19 mouse cellular contexts compared by ENCODE assay signal in the genomic region with DNA sequence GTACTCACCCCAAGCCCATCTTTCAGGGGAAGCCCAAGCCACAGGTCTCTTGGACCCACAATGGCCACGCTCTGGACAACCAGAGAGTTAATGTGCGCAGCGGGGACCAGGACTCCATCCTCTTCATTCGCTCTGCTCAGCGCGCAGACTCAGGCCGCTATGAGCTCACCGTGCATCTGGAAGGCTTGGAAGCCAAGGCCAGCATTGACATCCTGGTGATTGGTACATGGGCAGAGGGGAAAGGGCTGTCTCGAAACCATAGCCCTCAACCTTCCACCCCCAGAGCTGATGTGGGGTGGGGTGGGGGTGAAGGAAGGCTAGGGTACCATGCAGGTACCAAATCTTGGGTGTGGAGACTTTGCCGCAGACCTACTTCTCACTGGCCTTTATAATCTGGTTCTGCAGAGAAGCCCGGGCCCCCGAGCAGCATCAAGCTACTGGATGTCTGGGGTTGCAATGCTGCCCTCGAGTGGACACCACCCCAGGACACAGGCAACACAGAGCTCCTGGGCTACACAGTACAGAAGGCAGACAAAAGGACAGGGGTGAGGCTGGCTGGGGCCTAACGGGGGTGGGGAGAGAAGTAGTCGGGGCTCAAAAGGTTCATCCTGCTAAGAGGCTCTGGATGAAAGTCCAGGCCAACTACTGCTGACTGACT. TPM values are rescaled to one million over a fixed set of nuclear protein-coding genes. Genes with fewer than 3 reads are reported as not detected.
DNase-seq lines count a peak whose midpoint lies in the region; ATAC-seq and TF ChIP-seq lines count a peak whose summit lies in the region.
"Had no signal": no experiment of that assay in that cellular context is flagged by ENCODE, and none has a peak within 500 bp of the region (broad histone marks: within the 10 kb centered on the region; RNA-seq: fewer than 3 reads in every experiment).

No protein-coding gene starts in this region.

- H3K4me3 ChIP-seq in hindbrain, embryonic 10.5 days = no peak overlapping the region
- no peak overlapping the region for H3K4me3 ChIP-seq in hindbrain, embryonic 14.5 days (replicated peaks; ENCODE audit: low read length)
- H3K4me3 ChIP-seq in lung, postnatal 0 days (ENCODE audit: low read depth, low read length) = no peak overlapping the region
- H3K4me3 ChIP-seq in myocyte = peak overlapping the region; percentile 63
- H3K4me3 ChIP-seq: embryonic facial prominence, embryonic 10.5 days; forebrain, embryonic 12.5 days; hindbrain, embryonic 13.5 days; liver, embryonic 13.5 days; midbrain, embryonic 15.5 days had no signal

- WGBS in hindbrain, embryonic 10.5 days = 83% methylated on average over 15 of the region's 15 CpGs
- 80% methylated on average over 15 of the region's 15 CpGs for WGBS in hindbrain, embryonic 14.5 days
- WGBS in lung, postnatal 0 days = 79% methylated on average over 15 of the region's 15 CpGs

- peak; percentile 35; the same call in 1 of the 2 replicates for TF ChIP-seq CTCF in lung, postnatal 0 days (IDR thresholded peaks at IDR 0.05)

- peaks cover 44% of the 10 kb centered on the region for H3K4me1 ChIP-seq in hindbrain, embryonic 10.5 days (replicated peaks)
- H3K4me1 ChIP-seq in hindbrain, embryonic 14.5 days (replicated peaks; ENCODE audit: control insufficient read depth, insufficient read depth, low read length) = 0 out of 2 replicates have a peak, but pooled peaks cover 4% of the 10 kb centered on the region
- H3K4me1 ChIP-seq in lung, postnatal 0 days (ENCODE audit: insufficient read depth, low read depth, low read length) = peaks cover 20% of the 10 kb centered on the region

- peak overlapping the region; percentile 16; the same call in 1 of the 2 replicates for H3K27ac ChIP-seq in hindbrain, embryonic 10.5 days
- no peak overlapping the region for H3K27ac ChIP-seq in hindbrain, embryonic 14.5 days
- H3K27ac ChIP-seq in lung, postnatal 0 days (ENCODE audit: low read length) = peak overlapping the region; percentile 28; the same call in 1 of the 2 replicates
- H3K27ac ChIP-seq: forebrain, embryonic 12.5 days; hindbrain, embryonic 13.5 days; liver, embryonic 13.5 days; midbrain, embryonic 15.5 days had no signal

- peak; percentile 54 for TF ChIP-seq POLR2A in myocyte (IDR thresholded peaks at IDR 0.05; ENCODE audit: insufficient read length, low read depth)

- TF ChIP-seq EP300 in lung, postnatal 0 days (IDR thresholded peaks at IDR 0.05) = no peak

- no peak overlapping the region for H3K4me2 ChIP-seq in hindbrain, embryonic 14.5 days (replicated peaks)
- no peak overlapping the region for H3K4me2 ChIP-seq in lung, postnatal 0 days (replicated peaks; ENCODE audit: low read depth, low read length)
- H3K4me2 ChIP-seq in myocyte (ENCODE audit: low read depth) = peak overlapping the region; percentile 70
- H3K4me2 ChIP-seq: forebrain, embryonic 12.5 days; hindbrain, embryonic 13.5 days; liver, embryonic 13.5 days; midbrain, embryonic 15.5 days had no signal

- H3K9ac ChIP-seq in hindbrain, embryonic 14.5 days = no peak overlapping the region
- H3K9ac ChIP-seq in lung, postnatal 0 days (replicated peaks; ENCODE audit: low read depth) = no peak overlapping the region
- H3K9ac ChIP-seq: forebrain, embryonic 12.5 days; hindbrain, embryonic 13.5 days; liver, embryonic 13.5 days; midbrain, embryonic 15.5 days had no signal

- H3K9me3 ChIP-seq in hindbrain, embryonic 10.5 days = no peaks in the 10 kb centered on the region
- no peaks in the 10 kb centered on the region for H3K9me3 ChIP-seq in hindbrain, embryonic 14.5 days (ENCODE audit: control insufficient read depth, low read length)
- H3K9me3 ChIP-seq in lung, postnatal 0 days (ENCODE audit: low read length) = no peaks in the 10 kb centered on the region
- H3K9me3 ChIP-seq: embryonic facial prominence, embryonic 10.5 days; forebrain, embryonic 12.5 days; hindbrain, embryonic 13.5 days; liver, embryonic 13.5 days; midbrain, embryonic 15.5 days had no signal

- no peaks in the 10 kb centered on the region for H3K36me3 ChIP-seq in hindbrain, embryonic 10.5 days
- no peaks in the 10 kb centered on the region for H3K36me3 ChIP-seq in hindbrain, embryonic 14.5 days (replicated peaks; ENCODE audit: control insufficient read depth, insufficient read depth)
- H3K36me3 ChIP-seq in lung, postnatal 0 days (ENCODE audit: insufficient read depth, low read length) = no peaks in the 10 kb centered on the region
- H3K36me3 ChIP-seq in myocyte (ENCODE audit: control insufficient read depth, insufficient read depth) = peaks cover 9% of the 10 kb centered on the region
- H3K36me3 ChIP-seq: embryonic facial prominence, embryonic 10.5 days; forebrain, embryonic 12.5 days; hindbrain, embryonic 13.5 days; liver, embryonic 13.5 days; midbrain, embryonic 15.5 days had no signal

- no peaks in the 10 kb centered on the region for H3K79me2 ChIP-seq in myocyte (ENCODE audit: control insufficient read depth, insufficient read depth)

- no peak overlapping the region for H3ac ChIP-seq in myocyte (ENCODE audit: control insufficient read depth, insufficient read length)

- no peaks in the 10 kb centered on the region for H3K27me3 ChIP-seq in hindbrain, embryonic 10.5 days (ENCODE audit: insufficient read depth, poor library complexity, severe bottlenecking)
- no peaks in the 10 kb centered on the region for H3K27me3 ChIP-seq in hindbrain, embryonic 14.5 days (ENCODE audit: control insufficient read depth, insufficient read depth, low read length)
- no peaks in the 10 kb centered on the region for H3K27me3 ChIP-seq in lung, postnatal 0 days (replicated peaks; ENCODE audit: insufficient read depth, low read length)
- no peaks in the 10 kb centered on the region for H3K27me3 ChIP-seq in myocyte (ENCODE audit: control insufficient read depth, insufficient read depth, insufficient read length)
- H3K27me3 ChIP-seq: forebrain, embryonic 12.5 days; hindbrain, embryonic 13.5 days; midbrain, embryonic 15.5 days had no signal

- peak; percentile 35 for DNase-seq in cerebellum, adult 8-10 months
- DNase-seq in cerebellum, postnatal 4 days (ENCODE audit: low spot score in 2 of 2) = no peak
- DNase-seq in hindbrain, embryonic 10.5 days (ENCODE audit: low spot score) = no peak
- DNase-seq in hindbrain, embryonic 14.5 days (ENCODE audit: low spot score) = no peak
- no peak for DNase-seq in lung, postnatal 0 days (ENCODE audit: low spot score)
- DNase-seq in lung, postnatal 14 days = no peak
- no peak for DNase-seq in urinary bladder, postnatal 36 days (ENCODE audit: low spot score in 2 of 2)
- DNase-seq: cerebellum, postnatal 36 days; gastrocnemius, postnatal 14 days; layer of hippocampus, postnatal 36 days; liver, embryonic 13.5 days; retina, postnatal 1 day had no signal

- ATAC-seq in hindbrain, embryonic 14.5 days (ENCODE audit: low FRiP score) = no peak
- no peak for ATAC-seq in lung, postnatal 0 days
- ATAC-seq: midbrain, embryonic 15.5 days had no signal

TF ChIP-seq in myocyte, 11 proteins besides CTCF, POLR2A, EP300 and RAD21:
- TF ChIP-seq POLR2AphosphoS2 (IDR thresholded peaks at IDR 0.05; ENCODE audit: insufficient read length, low read depth) = peak; percentile 86
- no peak for TF ChIP-seq REST (IDR thresholded peaks at IDR 0.05; ENCODE audit: insufficient read depth, insufficient read length)

RNA-seq across cellular contexts. Expression of a gene that starts 4.2 kb away (rescaled TPM):
- 0.21 and 0.39 TPM in 2 replicates for polyA plus RNA-seq in hindbrain, embryonic 10.5 days (2016; fragmentation: Nextera tagmentation; extraction: Ambion mirVana)
- 0.27 TPM in 1 of 2 replicates, not detected in the other for polyA plus RNA-seq in hindbrain, embryonic 14.5 days (2014; fragmentation: Nextera tagmentation; extraction: Ambion mirVana)
- polyA plus RNA-seq in lung, postnatal 0 days (2015; fragmentation: Nextera tagmentation; extraction: Ambion mirVana) = 0.18 and 0.38 TPM in 2 replicates
- polyA plus RNA-seq in myocyte (2012; fragmentation: generic; extraction: Trizol) = 1,516 TPM
- polyA plus RNA-seq: intestine, embryonic 14.5 days; urinary bladder, adult 2 months had no signal

RNA-seq across cellular contexts. Expression of a gene that starts 15.5 kb away (rescaled TPM):
- polyA plus RNA-seq in hindbrain, embryonic 10.5 days (2016; fragmentation: Nextera tagmentation; extraction: Ambion mirVana) = 1.5 and 3.4 TPM in 2 replicates
- 2.5 and 3.6 TPM in 2 replicates for polyA plus RNA-seq in hindbrain, embryonic 14.5 days (2014; fragmentation: Nextera tagmentation; extraction: Ambion mirVana)
- polyA plus RNA-seq in lung, postnatal 0 days (2015; fragmentation: Nextera tagmentation; extraction: Ambion mirVana) = 550 and 782 TPM in 2 replicates
- polyA plus RNA-seq in myocyte (2012; fragmentation: generic; extraction: Trizol) = 32.9 TPM

RNA-seq across cellular contexts. Expression of a gene that starts 37.8 kb away (rescaled TPM):
- polyA plus RNA-seq in hindbrain, embryonic 10.5 days (2016; fragmentation: Nextera tagmentation; extraction: Ambion mirVana) = 0.37 and 0.46 TPM in 2 replicates
- polyA plus RNA-seq in hindbrain, embryonic 14.5 days (2014; fragmentation: Nextera tagmentation; extraction: Ambion mirVana) = 13.0 and 14.9 TPM in 2 replicates
- 4.8 and 4.9 TPM in 2 replicates for polyA plus RNA-seq in lung, postnatal 0 days (2015; fragmentation: Nextera tagmentation; extraction: Ambion mirVana)
- 4.5 TPM for polyA plus RNA-seq in myocyte (2012; fragmentation: generic; extraction: Trizol)

Comparison
In these comparisons a context has a peak if more than half of its experiments do, and no peak if none do; other contexts are left out.
1. RNA of a gene that starts 4.2 kb away (polyA plus RNA-seq): 1,516 TPM in myocyte (single experiment); 0.27 TPM in hindbrain, embryonic 14.5 days, 0.21 to 0.39 TPM in hindbrain, embryonic 10.5 days and 0.18 to 0.38 TPM in lung, postnatal 0 days; every median in the first group is over 1,000 times any median in the second.
2. RNA of a gene that starts 15.5 kb away (polyA plus RNA-seq): 550 to 782 TPM in lung, postnatal 0 days; 32.9 TPM in myocyte (single experiment), 2.5 to 3.6 TPM in hindbrain, embryonic 14.5 days and 1.5 to 3.4 TPM in hindbrain, embryonic 10.5 days; every median in the first group is over 10 times any median in the second.